Mouse (Mus musculus) midbrain, embryonic 10.5 days (tissue): Measurements from ENCODE around the gene Slc6a1. TPM values are rescaled to one million over a fixed set of nuclear protein-coding genes. Genes with fewer than 3 reads are reported as not detected.
A peak's percentile ranks its signal among the peaks of the same experiment; 100 is the strongest.

Source experiments
- DNase-seq: peaks from one replicate; pipeline ENCODE4 v3.0.0-alpha.2; 2017; ENCODE audit warnings: low spot score
- H3K27ac ChIP-seq: fragments of 300-500 bp; sonication (generic); replicated peaks from 2 replicates; pipeline ENCODE4 v1.5.1; 2016; ENCODE audit warnings: mild to moderate bottlenecking
- H3K27me3 ChIP-seq: fragments of 300-500 bp; sonication (generic); 2 replicates; pipeline ENCODE4 v1.6.1; 2016; ENCODE audit warnings: low read depth, mild to moderate bottlenecking; ENCODE audit not compliant: poor library complexity, severe bottlenecking
- H3K36me3 ChIP-seq: fragments of 300-500 bp; sonication (generic); 2 replicates; pipeline ENCODE4 v1.6.1; 2016; ENCODE audit warnings: mild to moderate bottlenecking, moderate library complexity
- H3K4me1 ChIP-seq: fragments of 300-500 bp; sonication (generic); 2 replicates; pipeline ENCODE4 v1.6.1; 2016
- H3K4me3 ChIP-seq: fragments of 300-500 bp; sonication (generic); 2 replicates; pipeline ENCODE4 v1.5.1; 2016; ENCODE audit warnings: mild to moderate bottlenecking, moderate library complexity
- H3K9me3 ChIP-seq: fragments of 300-500 bp; sonication (generic); replicated peaks from 2 replicates; pipeline ENCODE4 v1.6.1; 2016; ENCODE audit warnings: mild to moderate bottlenecking
- WGBS: fragments of 180-500 bp; shearing (Covaris S2); methylation state at CpG from one replicate; pipeline ENCODE4 v1.1.7; 2016; 5-methylcytosine and 5-hydroxymethylcytosine counted together
- polyA plus RNA-seq: library from polyadenylated mRNA; unstranded; fragments of >200 nt; fragmentation: Nextera tagmentation; extraction: Ambion mirVana; gene quantifications from 2 replicates; pipeline ENCODE4 v1.2.1, GENCODE M21; 2016

Gene Slc6a1
- polyA plus RNA-seq, 1 experiment from 2014 or later: 4.7 TPM

- H3K27ac ChIP-seq: no peak overlapping the region
- peaks cover 46% of the 10 kb centered on the region for H3K4me1 ChIP-seq
- no peaks in the 10 kb centered on the region for H3K9me3 ChIP-seq
- no peak for DNase-seq
- peaks cover 7% of the 10 kb centered on the region; the same call in 1 of the 2 replicates for H3K27me3 ChIP-seq
- 85% methylated on average over 4 of the region's 4 CpGs for WGBS
- H3K36me3 ChIP-seq: no peaks in the 10 kb centered on the region
- no peak overlapping the region for H3K4me3 ChIP-seq
Measured at GRCm38 (mm10) chr6:114295086-114295485, 12.7 kb downstream of the Slc6a1 start.

- no peaks in the 10 kb centered on the region for H3K27me3 ChIP-seq
- 57% methylated on average over 10 of the region's 10 CpGs for whole genome bisulfite sequencing
- H3K27ac ChIP-seq: peak overlapping the region; percentile 42; the same call in 1 of the 2 replicates
- H3K36me3 ChIP-seq: peaks cover 3% of the 10 kb centered on the region; the same call in 1 of the 2 replicates
- peaks cover 33% of the 10 kb centered on the region for H3K4me1 ChIP-seq
- DNase-seq: no peak
- H3K4me3 ChIP-seq: no peak overlapping the region
- no peaks in the 10 kb centered on the region for H3K9me3 ChIP-seq
Measured at GRCm38 (mm10) chr6:114297260-114298002, 15.0 kb downstream of the Slc6a1 start.

GRCm38 (mm10) chr6:114299699-114300098 is 17.3 kb downstream of the Slc6a1 start:
- 91% methylated on average over 5 of the region's 5 CpGs for WGBS

GRCm38 (mm10) chr6:114300737-114301136 is 18.3 kb downstream of the Slc6a1 start:
- Histone ChIP-seq H3K36me3 (peaks cover 3% of the 10 kb centered on the region; the same call in 1 of the 2 replicates), H3K4me3 (no peak overlapping the region), H3K9me3 (no peaks in the 10 kb centered on the region), H3K27ac (no peak overlapping the region), H3K27me3 (no peaks in the 10 kb centered on the region), H3K4me1 (peaks cover 17% of the 10 kb centered on the region)
- WGBS: 86% methylated on average over 11 of the region's 11 CpGs
- no peak for DNase-seq

More at GRCm38 (mm10) chr6:114299699-114300098, 17.3 kb downstream of the Slc6a1 start:
- no peak for DNase-seq
- Histone ChIP-seq H3K36me3 (peaks cover 3% of the 10 kb centered on the region; the same call in 1 of the 2 replicates), H3K4me3 (no peak overlapping the region), H3K9me3 (no peaks in the 10 kb centered on the region), H3K27ac (no peak overlapping the region), H3K4me1 (peaks cover 17% of the 10 kb centered on the region), H3K27me3 (no peaks in the 10 kb centered on the region)

DNA sequence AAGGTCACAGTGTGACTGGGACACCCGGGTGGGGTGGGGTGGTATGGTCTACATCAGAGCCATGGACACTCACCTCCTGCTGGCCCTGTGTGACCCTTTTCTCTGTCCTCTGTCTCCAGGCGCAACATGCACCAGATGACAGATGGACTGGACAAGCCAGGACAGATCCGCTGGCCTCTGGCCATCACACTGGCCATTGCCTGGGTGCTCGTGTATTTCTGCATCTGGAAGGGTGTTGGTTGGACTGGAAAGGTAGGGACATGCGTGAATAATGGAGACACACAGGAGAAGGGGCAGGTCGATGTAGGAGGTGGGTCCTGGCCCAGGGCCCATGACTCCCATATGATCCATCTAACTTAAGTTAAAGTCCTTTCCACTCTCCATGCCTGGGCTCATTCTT is 22.2 kb downstream of the Slc6a1 start:
- WGBS: 87% methylated on average over 6 of the region's 6 CpGs

DNA sequence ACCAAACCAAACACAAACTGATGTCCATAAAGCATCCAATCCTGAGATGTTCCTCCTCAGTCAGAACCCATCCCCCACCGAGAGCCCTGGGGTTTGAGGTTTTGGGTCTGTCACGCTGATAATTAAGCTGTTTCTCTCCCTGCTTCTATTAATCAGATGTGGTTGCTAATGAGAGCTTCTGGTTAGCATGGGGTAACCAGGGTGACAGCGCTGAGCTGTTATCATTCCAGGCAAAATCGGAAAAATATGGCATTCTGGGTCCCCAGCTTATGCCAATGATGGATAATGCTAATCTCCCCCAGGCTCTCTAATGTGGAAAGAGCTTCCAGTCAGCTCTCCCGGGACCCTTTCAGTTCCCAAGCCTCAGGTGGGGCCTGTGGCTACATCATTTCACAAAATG is 38.1 kb downstream of the Slc6a1 start:
- no peak for DNase-seq
- WGBS: 72% methylated on average over 5 of the region's 5 CpGs

More for the DNA sequence above, 22.2 kb downstream of the Slc6a1 start:
- Histone ChIP-seq H3K4me1 (peaks cover 14% of the 10 kb centered on the region), H3K9me3 (no peaks in the 10 kb centered on the region), H3K4me3 (no peak overlapping the region), H3K27ac (no peak overlapping the region), H3K27me3 (peaks cover 25% of the 10 kb centered on the region), H3K36me3 (peaks cover 3% of the 10 kb centered on the region; the same call in 1 of the 2 replicates)
- DNase-seq: no peak

GRCm38 (mm10) chr6:114321146-114321545 is 38.7 kb downstream of the Slc6a1 start:
- no peak overlapping the region for H3K4me3 ChIP-seq
- WGBS: 97% methylated on average over 3 of the region's 3 CpGs
- no peaks in the 10 kb centered on the region for H3K36me3 ChIP-seq
- no peak for DNase-seq
- no peaks in the 10 kb centered on the region for H3K4me1 ChIP-seq
- peaks cover 5% of the 10 kb centered on the region for H3K9me3 ChIP-seq
- H3K27me3 ChIP-seq: no peaks in the 10 kb centered on the region
- no peak overlapping the region for H3K27ac ChIP-seq

More for the DNA sequence above, 38.1 kb downstream of the Slc6a1 start:
- Histone ChIP-seq H3K36me3 (no peaks in the 10 kb centered on the region), H3K4me3 (no peak overlapping the region), H3K4me1 (peaks cover 4% of the 10 kb centered on the region), H3K27ac (no peak overlapping the region), H3K9me3 (peaks cover 5% of the 10 kb centered on the region), H3K27me3 (no peaks in the 10 kb centered on the region)

DNA sequence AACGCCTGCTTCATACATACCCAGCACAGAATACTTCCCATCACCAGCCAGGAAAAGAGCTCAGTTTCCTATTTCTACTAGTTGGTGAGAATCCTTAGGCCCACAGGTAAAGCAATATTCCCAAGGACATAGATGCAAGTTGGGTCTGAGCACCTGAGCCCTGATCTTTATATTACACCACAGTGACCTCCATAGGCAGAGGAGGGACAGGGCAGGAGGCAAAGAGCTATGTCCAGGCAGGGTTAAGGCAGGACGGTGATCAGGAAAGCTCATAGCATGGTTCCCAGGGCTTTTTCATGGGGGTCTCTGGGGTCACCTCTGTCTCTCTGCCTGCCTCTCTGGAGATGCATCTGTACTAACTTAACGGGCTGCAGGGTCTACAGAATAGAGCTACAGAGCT is 40.5 kb downstream of the Slc6a1 start:
- H3K36me3 ChIP-seq: no peaks in the 10 kb centered on the region
- H3K9me3 ChIP-seq: peaks cover 5% of the 10 kb centered on the region
- no peak for DNase-seq
- no peaks in the 10 kb centered on the region for H3K27me3 ChIP-seq
- no peak overlapping the region for H3K4me3 ChIP-seq
- no peaks in the 10 kb centered on the region for H3K4me1 ChIP-seq
- 79% methylated on average over 3 of the region's 3 CpGs for WGBS
- H3K27ac ChIP-seq: no peak overlapping the region

DNA sequence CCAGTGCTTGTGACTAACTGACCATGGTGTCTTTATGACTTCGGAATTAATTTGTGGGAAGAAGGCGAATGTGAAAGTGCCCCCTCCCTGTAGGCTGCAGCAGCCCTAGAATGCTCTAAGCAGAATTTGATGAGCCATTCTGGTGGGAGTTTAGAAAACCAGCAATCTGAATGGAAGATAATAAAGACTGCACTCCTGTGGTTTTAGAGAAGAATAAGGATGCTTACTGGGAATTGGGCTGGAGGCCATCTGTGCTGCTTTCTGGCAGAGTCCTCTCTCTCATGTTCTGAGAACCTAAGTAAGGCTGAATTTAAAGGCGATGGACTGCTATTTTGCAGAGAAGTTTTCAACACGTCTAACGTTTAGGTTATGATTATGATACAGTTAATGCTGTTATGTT is 42.4 kb downstream of the Slc6a1 start:
- WGBS: 88% methylated on average over 5 of the region's 5 CpGs
- no peaks in the 10 kb centered on the region for H3K27me3 ChIP-seq
- no peak for DNase-seq
- H3K27ac ChIP-seq: no peak overlapping the region
- H3K36me3 ChIP-seq: no peaks in the 10 kb centered on the region
- H3K4me1 ChIP-seq: peaks cover 8% of the 10 kb centered on the region
- H3K9me3 ChIP-seq: peaks cover 5% of the 10 kb centered on the region
- no peak overlapping the region for H3K4me3 ChIP-seq

DNA sequence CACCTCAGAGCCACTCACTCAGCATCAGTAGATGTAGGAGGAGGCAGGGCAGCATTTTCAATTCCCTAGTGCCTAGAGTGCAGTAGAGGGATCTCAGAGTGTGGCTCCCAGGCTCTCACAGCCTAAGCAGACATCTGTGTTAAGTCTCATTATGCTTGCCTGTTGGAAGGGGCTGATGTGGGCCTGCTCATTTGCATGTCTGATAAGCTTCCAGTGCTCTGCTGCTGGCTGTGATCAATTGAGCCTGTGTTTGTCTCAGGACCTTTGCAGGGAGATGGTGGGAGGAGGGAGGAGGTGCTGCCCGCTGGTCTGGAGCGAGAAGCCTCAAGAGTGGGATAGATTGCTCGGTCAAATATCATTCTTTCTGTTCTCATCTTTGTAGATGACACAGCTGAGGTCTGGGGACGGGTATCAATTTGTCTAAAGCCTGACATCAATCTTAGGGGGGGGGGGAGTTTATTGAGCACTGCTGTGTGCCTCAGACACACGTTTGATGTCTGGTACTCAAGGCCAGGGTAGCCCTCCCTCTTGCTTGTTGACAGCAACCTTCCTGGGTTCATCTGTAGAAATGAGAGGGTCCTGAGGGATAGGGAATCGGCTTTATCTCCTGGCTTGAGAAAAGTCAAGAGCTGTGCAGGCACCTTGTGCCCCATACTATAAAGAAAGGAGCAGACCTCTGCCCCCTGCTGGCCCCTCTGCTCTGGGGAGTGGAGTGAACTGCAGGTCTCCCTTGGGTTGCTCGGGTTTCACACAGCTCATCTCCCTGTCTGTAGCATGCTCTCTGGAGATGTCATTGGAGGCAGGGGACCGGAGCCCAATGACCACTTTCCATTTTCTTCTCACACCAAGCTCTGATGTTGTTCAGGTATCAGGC is 47.4 kb downstream of the Slc6a1 start:
- no peaks in the 10 kb centered on the region for H3K36me3 ChIP-seq
- peak overlapping the region; percentile 9; the same call in 1 of the 2 replicates for H3K27ac ChIP-seq
- peaks cover 13% of the 10 kb centered on the region for H3K4me1 ChIP-seq
- H3K4me3 ChIP-seq: no peak overlapping the region
- H3K9me3 ChIP-seq: no peaks in the 10 kb centered on the region
- no peak for DNase-seq
- no peaks in the 10 kb centered on the region for H3K27me3 ChIP-seq
- WGBS: 41% methylated on average over 8 of the region's 8 CpGs

DNA sequence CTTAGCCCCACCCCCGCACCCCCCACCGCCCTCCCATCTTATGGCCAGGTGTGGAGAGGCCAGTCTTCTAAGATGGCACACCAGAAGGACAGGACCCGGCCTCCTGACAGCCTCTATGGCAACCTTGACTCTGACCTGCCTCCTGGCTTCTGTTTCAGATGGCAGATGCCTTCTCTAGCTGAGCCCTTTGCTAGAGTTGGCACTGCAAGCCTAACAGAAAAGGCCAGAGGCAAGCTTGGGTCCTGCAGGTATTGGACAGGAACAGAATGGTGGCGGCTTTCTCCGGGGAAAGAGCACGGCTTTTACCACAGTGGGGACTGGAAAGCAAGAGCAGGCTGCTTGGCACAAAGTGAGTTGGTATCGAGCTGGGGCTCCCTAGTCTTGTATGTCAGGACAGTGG is 49.5 kb downstream of the Slc6a1 start:
- H3K9me3 ChIP-seq: no peaks in the 10 kb centered on the region
- H3K4me3 ChIP-seq: no peak overlapping the region
- peaks cover 19% of the 10 kb centered on the region for H3K4me1 ChIP-seq
- DNase-seq: no peak
- WGBS: 91% methylated on average over 7 of the region's 7 CpGs
- H3K36me3 ChIP-seq: no peaks in the 10 kb centered on the region
- no peak overlapping the region for H3K27ac ChIP-seq
- H3K27me3 ChIP-seq: no peaks in the 10 kb centered on the region

DNA sequence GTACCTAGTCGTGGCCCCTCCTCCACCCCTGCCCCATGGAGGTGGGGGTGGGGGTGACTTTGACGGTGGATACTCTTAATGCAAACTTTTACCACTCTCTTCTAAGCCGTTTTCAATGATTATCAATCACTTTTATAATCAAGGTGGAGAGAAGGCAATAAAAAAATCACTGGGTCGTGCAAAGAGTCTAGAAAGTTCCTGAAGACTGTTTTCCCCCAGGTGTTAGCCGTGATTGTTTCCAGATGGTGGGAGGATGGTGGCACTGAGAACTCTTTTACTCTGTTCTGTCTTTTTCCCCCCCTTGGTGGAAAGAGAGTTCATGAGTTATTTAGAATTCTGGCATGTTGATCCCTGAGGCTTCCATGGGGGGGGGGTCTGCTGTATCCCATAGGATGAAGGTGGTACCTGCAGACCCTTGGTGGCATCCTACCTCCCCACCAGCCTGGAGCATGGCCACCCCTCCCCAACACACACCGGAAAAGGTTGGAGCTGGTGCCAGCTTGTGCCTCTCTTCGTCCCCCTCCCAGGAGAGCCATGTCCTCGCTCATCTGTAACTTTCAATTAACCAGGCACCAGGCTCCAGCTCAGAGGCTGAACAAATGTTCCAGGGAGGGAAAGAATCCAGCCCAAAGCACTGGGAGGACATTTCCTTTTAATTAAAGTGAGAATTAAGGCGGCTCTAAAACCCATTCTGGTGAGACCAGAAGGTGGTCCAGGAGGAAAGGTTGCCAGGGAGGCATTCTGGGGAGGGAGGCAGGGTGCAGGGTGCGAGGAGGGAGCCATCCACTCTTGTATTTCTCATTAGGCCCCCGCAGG is 53.9 kb downstream of the Slc6a1 start:
- H3K4me3 ChIP-seq: no peak overlapping the region
- DNase-seq: no peak
- 0 out of 2 replicates have a peak, but pooled peaks cover 6% of the 10 kb centered on the region for H3K27me3 ChIP-seq
- no peaks in the 10 kb centered on the region for H3K9me3 ChIP-seq
- H3K4me1 ChIP-seq: 0 out of 2 replicates have a peak, but pooled peaks cover 10% of the 10 kb centered on the region
- WGBS: 70% methylated on average over 11 of the region's 11 CpGs
- H3K27ac ChIP-seq: no peak overlapping the region
- no peaks in the 10 kb centered on the region for H3K36me3 ChIP-seq
